Mouse (Mus musculus) liver, embryonic 14.5 days (tissue): Measurements from ENCODE around the gene Wbp2.
"Not testable (repeated sequence)": the region's sequence is repeated elsewhere in the genome, so short reads cannot be mapped to it uniquely, and the experiment has no call there.

Experiments
- CTCF ChIP-seq: IDR thresholded peaks from 2 replicates; pipeline ENCODE4 v1.5.1; 2016; ENCODE audit warnings: antibody characterized with exemption, low read depth, control low read depth
- EP300 ChIP-seq: IDR thresholded peaks from 2 replicates; pipeline ENCODE4 v1.6.1; 2016; ENCODE audit warnings: antibody characterized with exemption, low read depth

GRCm38 (mm10) chr11:116092959-116093358 lies 6.2 kb upstream of the Wbp2 start:
- not testable (repeated sequence) for TF ChIP-seq CTCF, EP300
